Mouse (Mus musculus) CH12.LX (cell line): ENCODE results near the gene Slc32a1.

Experiments
- CTCF ChIP-seq, 2 experiments: IDR thresholded peaks in 1 of 2; conservative IDR thresholded peaks in 1 of 2; 2 replicates each; pipeline ENCODE4 v1.5.1; 2011 to 2012; ENCODE audit warnings: low read depth in 2 of 2, low read length in 2 of 2, improper control_type of control experiment in 1 of 2, inconsistent platforms in 1 of 2, mild to moderate bottlenecking in 1 of 2, moderate library complexity in 1 of 2
- POLR2A ChIP-seq: IDR thresholded peaks from 2 replicates; pipeline ENCODE4 v1.6.1; 2011; ENCODE audit warnings: low read depth, mild to moderate bottlenecking, improper control_type of control experiment, low read length

DNA sequence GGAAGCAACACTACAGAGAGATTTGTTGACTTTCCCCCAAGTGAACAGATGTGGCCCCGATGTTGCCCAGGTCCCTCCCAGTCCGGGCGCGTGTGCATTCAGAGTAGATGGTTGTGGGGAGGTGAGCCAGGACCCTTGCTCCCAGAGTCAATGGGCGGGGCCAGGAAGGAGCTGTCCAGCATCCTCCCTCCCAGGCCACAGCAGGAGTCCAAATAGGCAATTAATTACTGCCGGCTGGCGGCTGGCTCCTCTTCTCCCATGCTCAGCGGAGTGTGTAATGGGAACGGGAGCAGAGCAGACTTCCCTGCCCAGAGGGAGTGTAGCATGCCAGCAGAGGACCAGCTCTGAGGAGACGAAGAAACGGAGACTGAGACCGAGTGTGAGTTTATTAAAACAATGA lies 15.5 kb upstream of the Slc32a1 start:
- TF ChIP-seq POLR2A (no peak), CTCF (conservative IDR thresholded peaks at IDR 0.05 in 1 of 2, IDR thresholded peaks at IDR 0.05 in 1 of 2; ENCODE audit: low read depth in 2 of 2, low read length in 2 of 2) (no peak)
